Mouse (Mus musculus): ENCODE measurements at regions not wholly inside any gene's neighbourhood (a gene's known extent, or its start where the extent isn't known, plus 50 kb on each side); places are given as distances from the start of the nearest gene placed in this dataset.

DNA sequence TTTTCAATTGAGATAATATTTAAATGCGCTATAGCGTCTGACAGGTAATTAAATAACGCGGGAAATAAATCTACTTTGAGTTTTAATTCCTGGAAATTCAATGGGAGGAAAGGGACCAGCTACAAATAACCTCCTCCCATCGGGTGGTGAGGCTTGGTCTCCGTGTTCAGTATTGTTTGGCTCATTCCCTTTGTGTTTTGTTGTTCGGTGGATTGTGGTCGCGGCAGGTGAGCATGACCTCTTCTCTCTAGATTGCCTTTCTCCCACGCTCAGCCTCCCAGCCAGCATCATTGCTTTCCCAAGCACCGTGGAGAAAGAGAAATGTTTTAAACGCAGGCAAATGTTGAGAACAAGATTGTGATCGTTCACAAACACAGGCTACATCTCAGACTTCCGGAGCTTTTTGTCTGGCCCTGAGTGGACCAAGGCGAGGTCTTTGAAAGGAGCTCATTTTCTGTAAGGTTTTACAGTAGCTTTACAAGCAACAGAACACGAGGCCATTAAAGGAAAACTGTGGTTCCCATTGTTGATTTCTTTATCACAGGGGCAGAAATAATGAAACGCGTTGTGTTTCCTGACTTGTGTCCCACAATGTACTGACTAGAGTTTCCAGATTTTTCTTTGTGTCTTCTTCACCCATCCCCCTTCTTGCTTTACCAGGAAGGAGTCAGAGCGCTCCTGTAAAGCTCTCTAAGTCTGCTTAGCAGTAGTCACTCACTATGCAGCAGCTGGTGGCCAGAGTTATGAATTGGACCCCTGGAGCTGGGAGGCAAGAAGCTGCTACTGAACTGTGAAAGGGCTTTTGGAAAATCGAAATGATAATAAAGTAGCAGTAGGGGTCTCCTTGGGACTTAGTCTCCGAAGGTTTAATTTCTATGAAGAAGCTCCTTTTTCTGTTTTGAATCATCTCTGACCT lies 337.7 kb downstream of the Galc start:
- DNase-seq (ENCODE audit: low spot score), result no peak

DNA sequence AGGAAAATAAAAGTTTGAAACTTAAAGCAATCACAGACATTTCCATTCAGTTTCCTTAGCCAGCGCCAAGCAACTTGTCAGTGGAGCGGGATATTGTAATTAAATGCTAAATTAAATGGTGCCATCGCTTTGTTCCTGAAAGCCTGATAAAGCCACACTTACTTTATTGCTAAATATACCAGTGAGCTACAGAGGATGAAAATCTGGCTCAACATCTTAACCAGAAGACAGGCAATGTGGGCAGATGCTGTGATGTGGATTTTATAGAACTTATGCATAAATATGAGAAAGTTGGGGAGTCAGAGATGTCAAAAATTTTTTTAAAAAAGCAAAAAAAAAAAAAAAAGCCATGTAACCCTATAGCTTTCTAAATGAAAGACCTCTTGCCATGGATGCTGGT lies 340.8 kb downstream of the Galc start:
- no peak for DNase-seq (ENCODE audit: low spot score)

DNA sequence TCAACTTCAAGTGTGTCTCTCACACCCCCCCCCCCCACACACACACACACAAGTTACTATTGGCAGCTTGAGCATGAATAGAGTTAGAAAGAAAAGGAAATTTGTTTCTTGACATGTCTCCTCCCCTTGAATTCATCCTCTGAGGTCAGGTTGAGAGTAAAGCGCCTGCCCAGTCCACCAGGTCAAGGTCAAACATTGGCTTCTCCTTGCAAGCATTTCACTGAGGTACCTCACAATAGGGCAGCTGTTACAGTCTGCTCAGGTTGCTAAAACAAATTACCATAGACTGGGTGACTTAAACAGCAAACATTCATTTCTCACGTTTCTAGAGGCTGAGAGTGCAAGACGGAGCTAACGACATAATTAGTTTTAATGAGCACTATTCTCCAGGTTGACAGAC lies 344.2 kb downstream of the Galc start:
- no peak for DNase-seq (ENCODE audit: low spot score)

DNA sequence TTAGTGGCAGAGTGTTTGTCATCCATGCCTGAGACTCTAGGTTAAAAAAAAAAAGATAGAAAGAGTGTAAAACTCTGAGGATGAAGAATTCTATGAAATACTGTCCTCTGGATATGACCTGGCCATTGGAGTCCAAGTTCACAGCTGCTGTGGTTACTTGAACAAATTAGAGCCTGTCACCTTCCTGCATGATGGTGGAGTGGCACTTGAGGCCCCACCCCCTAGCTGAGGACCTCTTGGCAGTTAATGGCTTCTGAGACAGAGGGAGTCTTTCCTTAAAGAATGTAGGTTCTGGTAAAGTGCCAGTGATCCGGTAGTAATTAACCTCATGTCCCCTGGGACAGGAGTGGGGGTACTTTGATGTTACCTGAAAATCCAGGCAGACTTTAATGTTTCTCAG lies 346.5 kb downstream of the Galc start:
- DNase-seq (ENCODE audit: low spot score), result no peak

DNA sequence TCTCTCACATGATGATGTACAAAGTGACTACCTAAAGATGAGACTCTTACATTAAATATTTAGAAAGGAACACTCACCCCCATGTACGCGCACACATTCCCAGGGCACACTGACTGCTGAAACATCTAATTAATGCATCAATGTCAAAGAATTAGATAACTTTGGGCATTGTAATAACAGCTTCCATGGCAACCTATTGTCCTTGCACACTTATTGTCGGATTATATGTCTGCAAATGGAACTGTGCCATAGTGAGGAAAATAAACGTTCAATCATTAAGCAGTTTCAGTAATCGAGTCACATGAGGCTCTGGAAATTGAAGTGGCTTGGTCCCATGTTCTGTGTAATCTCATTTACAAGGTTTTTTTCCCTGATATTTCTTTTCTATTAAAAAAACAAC lies 360.0 kb downstream of the Galc start:
- DNase-seq (ENCODE audit: low spot score), result no peak

DNA sequence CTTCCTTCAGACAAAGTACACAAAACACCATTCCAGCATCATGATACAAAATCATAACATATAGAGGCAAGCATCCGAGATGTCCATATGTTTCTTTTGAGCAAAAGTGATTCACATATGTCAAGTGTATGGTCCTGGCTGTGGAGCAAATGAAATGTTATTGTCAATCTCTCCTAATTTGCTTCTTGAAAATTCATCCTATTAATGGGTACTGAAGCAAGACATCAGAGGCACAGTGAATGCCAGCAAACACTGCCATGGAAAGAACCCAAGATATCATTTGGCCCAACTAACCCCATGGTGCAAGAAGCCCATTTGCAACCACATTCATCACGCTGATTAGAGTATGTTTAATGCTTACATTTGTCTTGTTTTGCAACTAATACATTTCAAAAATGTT lies 361.1 kb downstream of the Galc start:
- no peak for DNase-seq (ENCODE audit: low spot score)

DNA sequence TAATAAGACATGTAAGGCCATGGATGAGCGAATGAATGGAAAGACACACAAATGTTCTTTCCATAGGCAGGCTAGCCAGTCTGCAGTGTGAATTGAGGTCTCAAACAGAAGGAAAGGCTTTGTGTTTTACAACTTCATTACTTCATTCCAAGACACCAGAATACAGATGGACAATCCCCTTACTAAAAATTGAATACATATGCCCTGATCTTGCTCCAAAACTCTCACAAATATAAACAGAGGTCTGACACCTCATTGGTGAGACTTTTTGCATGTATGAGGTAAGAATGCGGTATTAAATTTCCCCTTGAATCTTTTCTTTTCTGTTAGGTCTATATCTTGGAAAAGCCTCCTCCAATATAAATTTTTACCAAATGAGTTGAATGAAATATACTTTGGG lies 363.3 kb downstream of the Galc start:
- DNase-seq (ENCODE audit: low spot score), result no peak

DNA sequence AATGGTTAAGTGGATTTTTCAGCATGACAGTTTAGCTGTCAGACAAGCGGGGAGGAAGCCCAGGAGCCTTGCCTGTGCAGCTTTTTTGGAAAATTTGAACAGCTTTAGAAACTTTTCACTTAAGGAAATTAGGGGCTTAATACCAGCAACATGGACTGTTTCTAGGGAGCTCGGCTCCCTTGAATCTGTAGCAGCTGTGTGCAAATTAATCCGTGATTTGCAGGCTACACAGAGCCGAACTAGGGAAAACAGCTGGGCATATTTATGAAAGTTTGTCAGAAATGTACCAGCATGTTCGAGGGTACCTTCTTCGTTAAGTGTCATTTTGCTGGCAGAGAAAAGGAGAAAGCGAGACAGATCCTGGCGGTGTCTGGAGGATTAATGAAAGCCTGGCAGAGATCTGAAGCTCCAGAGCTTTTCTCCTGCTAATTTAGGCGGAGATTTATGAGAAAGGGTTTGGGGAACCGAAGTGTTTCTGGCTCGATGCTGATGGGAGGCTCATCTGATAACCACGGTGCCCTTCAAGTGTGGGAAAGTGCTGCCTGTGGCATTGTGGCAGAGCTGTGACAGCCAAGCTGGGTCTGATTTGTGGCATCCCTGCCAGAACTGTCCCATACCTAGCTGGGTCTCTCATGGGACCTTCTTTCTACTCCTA lies 370.3 kb downstream of the Galc start:
- DNase-seq (ENCODE audit: low spot score), result no peak

DNA sequence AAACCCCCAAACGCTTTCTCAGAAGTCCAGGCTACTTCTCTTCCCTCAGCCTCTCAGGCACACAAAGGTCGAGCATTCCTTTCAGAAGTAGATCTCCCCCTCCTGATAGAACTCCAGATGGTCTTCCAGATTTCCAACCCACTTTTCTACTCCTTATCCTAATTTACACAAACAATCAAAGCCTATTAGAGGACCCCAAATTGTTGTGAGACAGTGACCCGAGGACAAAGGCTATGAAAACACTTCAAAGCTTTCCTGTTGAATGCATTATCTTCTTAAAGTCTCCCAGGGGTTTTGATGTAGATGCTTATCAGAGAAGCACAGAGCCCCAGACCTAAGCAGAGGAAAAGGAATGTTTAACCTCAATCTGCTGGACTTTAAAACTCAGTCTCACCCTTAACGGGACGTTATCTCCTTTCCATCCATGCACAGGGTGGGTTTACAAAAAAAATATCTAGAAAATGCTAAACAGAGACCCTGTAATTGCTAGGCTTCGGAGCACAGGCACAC lies 370.9 kb downstream of the Galc start:
- DNase-seq (ENCODE audit: low spot score), result no peak

DNA sequence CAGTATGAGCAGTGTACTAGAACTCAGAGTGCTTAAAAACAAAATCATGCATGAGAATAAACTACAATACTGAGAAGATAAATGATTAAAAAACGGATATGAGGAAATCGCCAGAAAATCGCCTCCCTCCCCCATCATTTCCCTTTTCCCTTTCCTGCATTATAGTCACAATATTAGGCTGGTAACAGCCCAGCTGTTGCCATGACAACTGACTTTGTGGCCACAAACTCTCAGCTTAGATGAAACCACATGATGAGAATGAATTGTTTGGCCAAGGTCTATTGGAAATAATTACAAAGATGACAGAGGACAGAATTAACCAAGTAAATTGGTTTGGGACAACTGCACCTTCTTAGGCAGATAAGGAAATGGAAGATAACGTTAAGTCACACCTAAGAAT lies 376.8 kb downstream of the Galc start:
- DNase-seq (ENCODE audit: low spot score), result no peak

DNA sequence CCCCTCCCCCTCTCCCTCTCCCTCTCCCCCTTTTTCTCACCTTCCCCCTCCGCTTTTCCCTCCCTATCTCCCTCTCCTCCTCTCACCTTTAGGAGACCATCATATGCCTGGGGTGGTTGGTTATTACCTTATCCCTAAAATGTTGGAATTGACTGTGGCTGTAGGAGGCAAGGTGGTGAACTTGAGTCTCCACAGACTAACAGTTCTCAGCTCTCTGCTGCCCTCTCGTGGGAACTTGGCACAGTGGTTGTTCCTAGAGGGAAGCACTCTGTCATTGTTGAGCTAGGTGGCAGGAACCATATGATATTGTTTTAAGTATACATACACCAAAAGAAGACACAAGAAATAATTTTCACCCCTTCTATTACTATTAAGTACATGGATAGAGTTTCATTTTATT lies 386.9 kb downstream of the Galc start:
- peak; percentile 9 for DNase-seq (ENCODE audit: low spot score)

DNA sequence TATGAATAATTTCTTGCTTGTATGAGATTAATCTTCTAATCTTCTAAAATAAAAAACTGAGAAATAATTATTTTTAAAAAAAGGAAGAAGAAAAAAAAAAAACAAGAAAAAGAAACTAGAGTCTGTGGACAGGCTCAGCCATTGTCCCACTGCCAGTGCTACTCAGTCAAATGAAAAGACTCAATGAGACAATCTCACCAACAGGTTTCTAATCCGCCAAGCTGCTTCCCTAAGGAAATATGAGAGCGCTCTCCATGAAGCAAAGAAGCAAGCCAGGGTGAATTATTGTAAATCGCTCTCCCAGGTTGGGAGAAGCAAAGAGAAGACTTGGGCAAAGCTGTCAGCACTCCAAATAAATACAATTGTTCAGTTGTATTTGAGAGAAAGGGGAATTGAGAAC lies 396.3 kb downstream of the Galc start:
- DNase-seq (ENCODE audit: low spot score), result no peak

DNA sequence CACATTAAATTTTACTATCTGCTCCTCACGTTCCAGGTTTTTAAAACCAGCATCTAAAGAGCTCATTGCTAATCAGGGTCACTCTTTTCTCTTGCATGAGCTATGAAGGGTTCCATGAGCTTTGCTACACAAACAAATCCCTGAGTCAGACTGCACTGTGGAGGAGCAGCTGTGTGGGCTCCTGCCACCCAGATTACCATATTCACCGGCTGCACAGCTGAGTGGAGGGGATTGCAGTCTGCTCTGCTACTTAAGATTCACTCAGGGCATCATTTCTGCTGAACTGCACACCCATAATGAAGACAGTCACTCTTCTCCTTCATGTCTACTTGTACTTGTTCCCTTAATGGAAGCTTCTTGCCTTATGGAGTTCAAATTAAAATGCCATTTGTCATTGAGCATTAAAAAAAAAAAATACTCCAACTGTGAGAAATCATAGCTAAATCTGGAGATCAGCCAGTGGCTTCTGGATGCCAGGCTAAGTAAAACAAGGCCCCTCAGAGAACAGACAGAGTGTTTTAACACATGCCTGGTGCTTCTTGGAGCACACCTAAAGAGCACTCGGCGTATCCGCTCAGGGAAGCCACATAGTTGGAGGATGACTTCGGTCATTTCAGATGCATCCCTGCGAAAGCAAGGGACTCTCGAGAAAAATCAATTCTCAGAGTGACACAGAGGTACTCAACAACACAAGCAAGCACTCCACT lies 422.9 kb downstream of the Galc start:
- DNase-seq (ENCODE audit: low spot score), result no peak

DNA sequence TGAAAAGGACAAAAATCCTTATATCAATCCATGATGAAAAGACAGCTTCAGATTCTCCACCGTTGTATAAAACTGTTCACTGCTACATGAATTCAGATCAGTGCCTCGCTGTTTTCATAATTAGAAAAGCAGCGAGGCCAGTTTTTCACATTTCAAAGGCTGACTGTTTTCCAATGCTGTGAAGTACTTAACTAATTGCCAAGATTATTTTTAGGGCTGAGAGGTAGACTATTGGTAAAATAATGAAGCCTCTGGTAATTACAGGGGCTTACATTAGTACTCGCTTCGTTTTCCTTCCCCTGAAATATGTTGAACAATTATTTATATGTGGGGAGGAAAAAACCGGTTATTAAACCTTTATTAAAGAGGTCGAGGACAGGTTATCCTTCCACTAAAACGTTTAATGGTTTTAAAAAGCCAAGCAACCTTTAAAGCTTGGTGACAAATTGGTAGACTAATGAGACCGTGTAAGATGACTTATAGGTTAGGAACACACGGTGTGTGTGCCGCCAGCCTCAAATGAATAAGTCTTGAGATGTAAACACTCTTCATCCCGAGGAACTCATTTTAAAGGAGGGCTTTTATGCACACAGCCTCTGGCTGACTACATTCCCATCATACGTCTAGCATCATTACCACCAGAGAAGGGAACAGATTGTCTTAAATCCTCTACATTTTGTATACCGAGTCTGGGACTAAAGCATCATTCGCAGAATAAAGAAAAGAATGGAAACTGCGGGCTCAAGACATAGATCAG lies 465.7 kb downstream of the Galc start:
- DNase-seq (ENCODE audit: low spot score), result no peak

DNA sequence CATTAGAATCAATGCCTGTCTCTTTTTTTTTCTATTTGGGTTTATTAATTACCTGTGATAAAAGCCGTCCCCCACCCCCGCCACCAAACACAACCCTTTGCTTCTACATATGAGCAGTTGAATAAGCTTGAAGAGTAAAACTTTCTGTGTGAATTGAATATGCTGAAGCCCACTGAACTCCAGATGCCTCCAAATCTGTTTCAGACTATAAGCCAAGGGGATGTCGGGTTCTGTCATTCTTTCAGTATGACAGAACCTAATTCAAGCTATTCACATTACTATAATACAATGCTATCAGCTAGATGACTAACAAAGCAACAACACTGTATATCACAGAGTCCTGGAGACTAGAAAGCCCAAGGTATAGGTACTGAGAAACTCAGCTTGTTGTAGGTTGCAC lies 475.8 kb downstream of the Galc start:
- no peak for DNase-seq (ENCODE audit: low spot score)

DNA sequence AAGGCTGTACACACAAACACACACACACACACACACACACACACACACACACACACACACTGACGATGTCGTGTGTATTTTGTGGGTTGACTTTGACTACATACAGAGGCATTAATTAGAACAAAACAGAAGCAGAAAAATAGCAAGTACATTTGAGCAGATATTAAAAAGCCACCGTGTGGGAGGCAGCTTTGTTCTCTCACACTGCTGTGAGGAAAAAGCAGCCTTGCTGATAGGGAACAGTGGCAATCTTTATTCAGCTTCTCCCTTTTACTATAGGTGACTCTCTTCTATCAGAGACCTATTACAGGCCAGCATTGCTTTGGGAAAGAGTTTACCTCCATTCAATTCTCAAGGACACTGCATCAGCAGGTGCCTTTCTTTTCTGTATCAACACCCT lies 500.1 kb downstream of the Galc start:
- DNase-seq (ENCODE audit: low spot score), result no peak

DNA sequence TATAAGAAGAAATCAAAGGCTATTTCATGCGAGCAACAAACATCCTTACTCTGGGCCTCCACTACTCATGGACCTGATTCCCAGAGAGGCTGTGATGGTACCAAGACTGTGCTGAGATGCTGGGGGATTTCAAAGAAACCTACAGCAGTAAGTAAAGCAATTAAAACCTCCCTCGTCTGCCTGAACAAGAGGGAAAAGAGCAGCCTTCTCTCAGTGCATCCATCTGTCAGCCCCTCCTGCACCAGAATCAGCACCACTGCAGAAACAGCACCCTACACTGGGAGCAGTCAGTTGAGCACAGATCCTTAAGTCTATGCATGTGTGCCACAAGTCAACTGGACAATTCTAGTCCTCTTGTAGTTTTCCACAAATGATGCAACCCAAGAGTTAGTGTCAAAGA lies 500.6 kb downstream of the Galc start:
- DNase-seq (ENCODE audit: low spot score), result no peak

DNA sequence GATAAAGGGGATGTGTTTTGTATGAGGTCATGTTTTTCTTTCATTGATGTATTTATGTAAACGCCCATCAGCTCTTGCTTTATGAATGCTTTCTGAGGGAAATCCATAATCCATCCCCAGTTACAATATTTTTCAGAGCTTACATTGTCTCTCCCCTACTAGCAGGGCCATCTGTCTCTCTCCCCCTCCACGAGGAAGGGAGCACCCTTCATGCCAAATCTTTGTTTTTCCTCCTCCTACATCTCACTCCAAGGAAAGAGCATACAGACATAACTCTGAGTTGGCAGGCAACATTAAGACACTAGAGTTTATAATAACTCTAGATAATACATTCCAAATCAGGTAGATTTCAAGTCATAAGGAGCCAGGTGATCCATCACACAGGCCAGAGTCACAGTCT lies 509.1 kb downstream of the Galc start:
- no peak for DNase-seq (ENCODE audit: low spot score)

DNA sequence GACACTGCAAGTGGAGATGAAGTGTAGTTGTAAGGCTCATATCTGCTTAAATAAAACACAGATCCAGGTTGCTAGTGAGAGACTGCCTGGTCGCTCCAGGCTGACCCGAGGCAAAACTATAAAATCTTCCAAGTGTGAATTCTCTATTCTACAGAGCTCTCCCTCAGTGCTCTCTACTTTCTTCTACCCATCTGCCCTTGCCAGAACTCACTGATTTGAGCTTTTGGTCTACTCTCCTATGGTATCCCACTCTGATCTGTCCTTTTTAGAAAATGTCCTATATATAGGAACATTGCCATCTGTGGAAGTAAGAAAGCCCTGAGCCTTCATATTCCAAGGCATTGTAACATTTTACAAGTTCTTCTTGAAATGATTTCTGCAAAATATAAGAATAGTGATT lies 518.3 kb downstream of the Galc start:
- DNase-seq (ENCODE audit: low spot score), result no peak

DNA sequence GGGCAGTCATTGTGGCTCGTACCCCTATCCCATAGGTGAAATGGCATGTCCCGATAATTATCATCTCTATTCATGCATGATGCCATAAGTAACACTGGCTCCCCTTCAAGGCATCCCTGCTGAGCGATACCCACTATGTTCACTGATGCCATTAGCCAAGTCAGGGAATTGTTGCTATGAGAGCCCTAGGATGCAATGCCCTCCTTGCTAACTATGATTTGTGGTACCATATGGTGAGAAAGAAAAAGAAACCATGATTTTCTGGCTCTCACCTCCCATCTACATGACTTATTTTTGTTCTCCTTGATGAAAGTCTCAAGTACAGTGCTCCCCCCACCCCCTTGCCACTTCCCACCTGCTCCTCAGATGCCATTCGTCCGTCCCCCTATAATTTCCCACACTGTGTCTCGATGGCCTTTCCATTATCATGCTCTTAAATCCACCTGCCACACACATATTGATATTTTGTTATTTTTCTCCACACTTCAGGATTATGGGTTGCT lies 527.1 kb downstream of the Galc start:
- DNase-seq (ENCODE audit: low spot score), result no peak

DNA sequence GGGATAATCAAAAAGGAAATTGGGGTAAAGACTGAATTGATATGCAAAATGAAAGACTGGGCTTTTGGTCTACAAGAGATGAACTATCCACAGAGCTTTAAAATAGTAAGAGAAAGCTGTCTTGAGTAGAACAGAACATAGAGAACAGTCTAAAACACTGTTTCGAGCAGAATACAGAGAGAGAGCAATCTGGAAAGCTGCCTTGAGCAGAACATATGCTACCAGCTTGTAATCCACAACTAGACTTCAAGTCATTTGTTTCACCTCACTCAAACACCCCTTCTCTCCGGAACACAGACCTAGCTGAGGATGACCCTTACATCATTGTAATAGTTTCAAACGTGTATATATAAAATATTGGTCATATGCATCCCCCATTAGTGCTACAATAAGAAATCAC lies 538.7 kb downstream of the Galc start:
- no peak for DNase-seq (ENCODE audit: low spot score)
